Mouse (Mus musculus) embryonic facial prominence, embryonic 15.5 days (tissue): ENCODE data around the gene Scarb1. TPM values are rescaled to one million over a fixed set of nuclear protein-coding genes. Genes with fewer than 3 reads are reported as not detected.
A peak's percentile ranks its signal among the peaks of the same experiment; 100 is the strongest.

ENCODE experiments used
- ATAC-seq: fragments of 200-750 bp; cut with Nextera tagmentation; 2 replicates; pipeline ENCODE4 v1.8.0; 2017; ENCODE audit warnings: low read depth, moderate TSS enrichment; ENCODE audit not compliant: insufficient number of reproducible peaks, low FRiP score, low TSS enrichment
- H3K27ac ChIP-seq: fragments of 300-500 bp; sonication (generic); replicated peaks from 2 replicates; pipeline ENCODE4 v1.5.1; 2015; ENCODE audit warnings: mild to moderate bottlenecking, inconsistent platforms
- H3K27me3 ChIP-seq: fragments of 300-500 bp; sonication (generic); 2 replicates; pipeline ENCODE4 v1.6.1; 2015; ENCODE audit warnings: inconsistent platforms
- H3K36me3 ChIP-seq: fragments of 300-500 bp; sonication (generic); 2 replicates; pipeline ENCODE4 v1.6.1; 2015; ENCODE audit warnings: mild to moderate bottlenecking, inconsistent platforms
- H3K4me1 ChIP-seq: fragments of 300-500 bp; sonication (generic); 2 replicates; pipeline ENCODE4 v1.6.1; 2015; ENCODE audit warnings: inconsistent platforms
- H3K4me2 ChIP-seq: fragments of 300-500 bp; sonication (generic); replicated peaks from 2 replicates; pipeline ENCODE4 v1.6.1; 2015; ENCODE audit warnings: mild to moderate bottlenecking, inconsistent platforms
- H3K4me3 ChIP-seq: fragments of 300-500 bp; sonication (generic); replicated peaks from 2 replicates; pipeline ENCODE4 v1.5.1; 2015; ENCODE audit warnings: mild to moderate bottlenecking, inconsistent platforms
- H3K9ac ChIP-seq: fragments of 300-500 bp; sonication (generic); 2 replicates; pipeline ENCODE4 v1.6.1; 2015; ENCODE audit warnings: inconsistent platforms
- H3K9me3 ChIP-seq: fragments of 300-500 bp; sonication (generic); replicated peaks from 2 replicates; pipeline ENCODE4 v1.6.1; 2016; ENCODE audit warnings: inconsistent platforms
- WGBS: fragments of 180-500 bp; shearing (Covaris S2); methylation state at CpG from one replicate; pipeline ENCODE4 v1.1.7; 2015; 5-methylcytosine and 5-hydroxymethylcytosine counted together
- polyA plus RNA-seq: library from polyadenylated mRNA; unstranded; fragments of >200 nt; fragmentation: Nextera tagmentation; extraction: Ambion mirVana; gene quantifications from 2 replicates; pipeline ENCODE4 v1.2.1, GENCODE M21; 2015

Gene Scarb1
- polyA plus RNA-seq, 1 experiment from 2014 or later = 64.7 TPM

DNA sequence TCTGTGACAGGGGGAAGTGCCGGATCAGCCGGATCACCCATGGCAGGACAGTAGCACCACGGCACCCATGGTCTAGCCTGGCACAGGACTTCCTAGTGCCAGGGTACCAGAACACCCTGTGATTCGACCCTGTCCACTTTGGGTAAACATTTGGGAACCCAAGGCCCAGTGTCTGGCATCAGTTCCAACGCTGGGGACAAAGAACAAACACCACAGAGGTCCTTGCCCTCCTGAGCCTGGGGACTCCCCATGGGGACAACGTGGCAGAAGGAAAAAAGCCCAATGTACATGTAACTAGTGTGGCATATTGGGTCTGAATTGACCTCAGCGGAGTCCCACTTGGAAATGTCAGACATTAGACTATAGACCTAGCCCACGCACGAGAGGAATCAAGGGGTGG, 10.7 kb downstream of the Scarb1 start:
- no peaks in the 10 kb centered on the region for H3K36me3 ChIP-seq
- ATAC-seq = no peak
- no peak overlapping the region for H3K9ac ChIP-seq
- WGBS = 81% methylated on average over 9 of the region's 9 CpGs
- H3K27ac ChIP-seq = no peak overlapping the region
- no peaks in the 10 kb centered on the region for H3K9me3 ChIP-seq
- H3K4me2 ChIP-seq = no peak overlapping the region
- no peak overlapping the region for H3K4me3 ChIP-seq
- H3K27me3 ChIP-seq = no peaks in the 10 kb centered on the region
- H3K4me1 ChIP-seq = peaks cover 26% of the 10 kb centered on the region; the same call in 1 of the 2 replicates

DNA sequence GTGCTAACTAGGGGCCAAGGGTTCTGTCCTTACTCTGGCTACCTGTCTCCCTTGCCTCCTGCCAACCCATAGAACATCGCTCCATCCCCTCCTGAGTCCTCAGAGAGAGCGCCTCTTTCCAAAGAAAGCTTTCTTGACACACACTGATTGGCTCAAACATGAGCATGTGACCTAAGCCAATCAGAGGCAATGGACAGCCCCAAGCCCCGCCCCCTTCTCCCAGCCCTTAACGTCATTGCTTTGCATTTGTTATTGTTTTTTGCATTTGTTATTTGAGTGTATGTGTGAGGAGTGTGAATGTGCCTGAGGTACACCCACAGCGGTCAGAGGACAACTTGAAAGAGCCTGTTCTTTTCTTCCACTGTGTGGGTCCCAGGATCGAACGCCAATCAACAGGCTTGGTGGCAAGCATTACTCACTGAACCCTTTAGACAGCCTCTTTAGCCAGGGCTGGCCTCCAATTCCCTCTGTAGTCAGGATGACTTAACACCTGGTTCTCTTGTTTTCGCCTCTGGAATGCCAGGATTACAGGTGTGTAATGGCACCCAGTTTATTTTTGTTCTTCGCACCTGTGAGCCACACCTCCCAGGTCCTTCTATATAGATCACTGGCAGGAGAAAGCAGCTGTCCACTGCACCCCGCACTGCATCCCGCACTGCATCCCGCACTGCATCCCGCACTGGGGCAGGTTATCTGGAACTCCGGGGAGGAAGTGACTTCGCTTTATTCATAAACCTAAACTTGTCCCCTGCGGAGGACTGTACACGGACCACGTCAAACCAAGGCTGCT, 13.1 kb downstream of the Scarb1 start:
- no peak for ATAC-seq
- no peak overlapping the region for H3K9ac ChIP-seq
- no peak overlapping the region for H3K27ac ChIP-seq
- H3K4me3 ChIP-seq = peak overlapping the region; percentile 33
- H3K4me2 ChIP-seq = peak overlapping the region; percentile 41
- no peaks in the 10 kb centered on the region for H3K27me3 ChIP-seq
- 63% methylated on average over 18 of the region's 18 CpGs for WGBS
- H3K4me1 ChIP-seq = peaks cover 31% of the 10 kb centered on the region
- no peaks in the 10 kb centered on the region for H3K9me3 ChIP-seq
- H3K36me3 ChIP-seq = no peaks in the 10 kb centered on the region

DNA sequence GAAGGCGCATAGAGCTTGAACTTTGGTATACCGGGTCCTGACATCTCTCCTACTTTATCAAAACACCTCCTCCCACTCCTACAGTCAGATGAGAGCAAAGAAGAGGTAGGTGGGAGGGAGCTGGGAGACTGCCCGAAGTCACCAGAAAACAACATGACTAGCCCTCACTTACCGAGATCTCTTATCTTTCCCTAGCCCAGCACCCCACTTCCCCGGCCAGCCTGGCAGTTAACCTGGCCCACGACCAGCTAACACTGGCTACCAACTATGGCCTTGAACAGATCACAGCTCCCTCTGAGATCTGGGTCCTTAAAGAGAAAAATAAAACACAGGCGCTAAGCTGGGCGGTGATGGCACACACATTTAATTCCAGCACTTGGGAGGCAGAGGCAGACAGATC, 14.5 kb downstream of the Scarb1 start:
- WGBS = 87% methylated on average over 8 of the region's 8 CpGs
- no peak for ATAC-seq
- Histone ChIP-seq H3K4me3 (no peak overlapping the region), H3K4me1 (peaks cover 20% of the 10 kb centered on the region), H3K9ac (no peak overlapping the region), H3K4me2 (no peak overlapping the region), H3K27ac (no peak overlapping the region), H3K9me3 (no peaks in the 10 kb centered on the region), H3K36me3 (no peaks in the 10 kb centered on the region), H3K27me3 (no peaks in the 10 kb centered on the region)

DNA sequence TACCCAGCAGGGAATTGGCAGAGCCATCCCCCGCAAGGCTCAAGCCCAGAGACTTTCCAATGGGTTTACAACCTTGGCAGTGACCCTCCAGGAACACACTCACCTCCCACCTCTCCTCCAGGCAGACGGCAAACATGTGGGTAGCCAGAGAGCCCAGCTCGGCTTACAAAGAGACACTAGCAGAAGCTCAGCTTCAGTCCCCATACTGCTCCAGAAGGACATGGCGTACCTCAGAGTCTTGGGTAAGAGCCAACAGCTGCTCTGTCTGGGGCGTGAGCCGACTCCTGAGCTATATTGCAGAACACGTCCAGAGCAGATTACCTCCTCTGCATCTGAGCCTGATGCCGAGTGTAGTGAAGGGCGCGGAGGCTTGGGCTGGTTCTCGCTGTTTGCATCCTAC, 15.0 kb downstream of the Scarb1 start:
- H3K4me2 ChIP-seq = no peak overlapping the region
- no peak overlapping the region for H3K27ac ChIP-seq
- 66% methylated on average over 11 of the region's 11 CpGs for WGBS
- ATAC-seq = no peak
- no peaks in the 10 kb centered on the region for H3K27me3 ChIP-seq
- H3K9me3 ChIP-seq = no peaks in the 10 kb centered on the region
- H3K4me3 ChIP-seq = no peak overlapping the region
- no peak overlapping the region for H3K9ac ChIP-seq
- peaks cover 20% of the 10 kb centered on the region for H3K4me1 ChIP-seq
- no peaks in the 10 kb centered on the region for H3K36me3 ChIP-seq

DNA sequence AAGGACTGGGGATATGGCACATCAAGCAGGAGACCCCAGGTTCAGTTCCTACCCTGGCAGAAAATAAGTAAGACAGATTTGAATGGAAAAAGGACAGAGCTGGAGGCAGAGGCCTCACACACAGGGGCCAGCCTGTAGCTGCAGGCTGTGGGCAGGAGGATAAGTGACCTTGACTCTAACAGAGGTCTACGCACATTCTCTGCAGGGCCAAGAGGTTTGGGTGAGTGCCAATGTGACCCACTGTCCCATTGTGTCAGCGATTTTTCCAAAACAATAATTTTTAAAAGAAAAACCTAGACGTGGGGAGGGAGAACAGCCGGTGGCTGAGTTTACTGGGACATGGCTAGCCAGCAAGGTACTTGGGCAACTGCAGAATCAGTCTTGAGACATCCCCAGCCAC, 15.6 kb downstream of the Scarb1 start:
- H3K9ac ChIP-seq = no peak overlapping the region
- no peaks in the 10 kb centered on the region for H3K36me3 ChIP-seq
- no peaks in the 10 kb centered on the region for H3K9me3 ChIP-seq
- no peak overlapping the region for H3K27ac ChIP-seq
- WGBS = 86% methylated on average over 4 of the region's 4 CpGs
- H3K4me1 ChIP-seq = peaks cover 20% of the 10 kb centered on the region
- no peaks in the 10 kb centered on the region for H3K27me3 ChIP-seq
- H3K4me3 ChIP-seq = no peak overlapping the region
- no peak overlapping the region for H3K4me2 ChIP-seq
- no peak for ATAC-seq

DNA sequence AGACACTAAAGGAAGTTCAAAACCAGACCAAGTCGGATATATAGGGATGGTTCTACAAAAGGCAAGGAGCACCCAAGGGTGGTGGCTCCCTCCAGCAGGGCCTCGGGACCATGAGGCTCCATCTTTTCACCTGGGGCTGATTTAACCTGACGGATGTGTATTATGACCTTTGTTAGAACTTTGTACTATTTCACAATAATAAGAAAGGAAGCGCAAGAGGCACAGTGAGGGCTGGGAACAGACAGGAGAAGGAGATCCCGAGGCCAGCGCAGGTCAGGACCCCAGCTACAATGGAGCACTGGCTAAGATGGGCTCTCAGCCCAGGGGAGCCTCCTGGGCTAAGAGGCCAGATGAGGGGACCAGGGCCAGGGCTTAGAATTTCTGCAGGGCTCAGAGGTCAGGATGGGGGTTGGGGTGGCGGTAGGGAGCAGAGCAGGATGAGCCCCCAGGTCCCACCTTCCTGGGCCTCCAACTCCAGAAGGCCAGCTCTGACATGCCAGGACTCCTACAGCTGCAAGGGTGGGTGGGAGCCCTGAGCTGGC, 16.9 kb downstream of the Scarb1 start:
- Histone ChIP-seq H3K4me2 (no peak overlapping the region), H3K9ac (no peak overlapping the region), H3K9me3 (no peaks in the 10 kb centered on the region), H3K27me3 (no peaks in the 10 kb centered on the region), H3K27ac (no peak overlapping the region), H3K4me1 (peaks cover 27% of the 10 kb centered on the region), H3K4me3 (no peak overlapping the region), H3K36me3 (no peaks in the 10 kb centered on the region)
- 77% methylated on average over 7 of the region's 7 CpGs for WGBS
- no peak for ATAC-seq

DNA sequence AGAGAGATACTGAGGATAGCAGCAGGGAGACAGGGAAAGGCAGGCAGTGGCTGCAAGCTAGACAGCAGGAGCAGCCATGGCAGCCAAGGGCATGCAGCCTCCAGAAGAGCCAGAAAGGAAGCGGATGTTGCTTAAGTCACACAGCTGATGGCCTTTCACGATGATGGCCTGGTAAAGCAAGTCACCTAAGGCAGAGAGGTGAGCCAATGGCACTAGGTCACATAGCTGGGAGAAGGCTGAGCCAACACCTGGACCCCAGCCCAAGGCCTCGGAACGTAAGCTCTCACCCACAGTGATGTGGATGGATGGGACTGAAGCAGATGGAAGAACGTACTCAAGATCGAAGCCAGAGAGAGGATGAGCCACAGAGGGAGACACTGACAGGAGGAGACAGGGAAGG, 17.8 kb downstream of the Scarb1 start:
- Histone ChIP-seq H3K4me1 (peaks cover 30% of the 10 kb centered on the region), H3K4me3 (no peak overlapping the region), H3K9me3 (no peaks in the 10 kb centered on the region), H3K27ac (no peak overlapping the region), H3K36me3 (no peaks in the 10 kb centered on the region), H3K27me3 (no peaks in the 10 kb centered on the region), H3K4me2 (no peak overlapping the region), H3K9ac (no peak overlapping the region)
- 81% methylated on average over 6 of the region's 6 CpGs for WGBS
- no peak for ATAC-seq

DNA sequence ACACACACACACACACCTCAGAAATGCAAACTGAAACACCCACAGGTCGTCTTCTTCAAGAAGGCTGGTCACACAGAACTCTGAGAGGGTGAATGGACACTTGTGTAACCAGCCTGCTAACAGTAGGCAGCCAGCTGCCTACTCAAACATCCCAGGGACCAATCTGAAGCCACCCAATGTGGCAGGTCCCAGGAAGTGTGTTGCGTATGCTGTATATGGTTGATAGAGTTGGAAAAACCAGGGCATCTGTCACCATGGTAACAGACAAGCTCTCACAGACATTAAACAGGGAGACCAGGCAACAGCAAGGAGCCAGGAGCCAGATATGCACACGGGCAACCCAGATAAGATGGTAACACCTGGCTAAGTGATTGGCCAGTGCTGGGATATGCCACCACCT, 19.1 kb downstream of the Scarb1 start:
- Histone ChIP-seq H3K27ac (no peak overlapping the region), H3K36me3 (no peaks in the 10 kb centered on the region), H3K27me3 (no peaks in the 10 kb centered on the region), H3K9me3 (no peaks in the 10 kb centered on the region), H3K4me2 (no peak overlapping the region), H3K4me3 (no peak overlapping the region), H3K9ac (no peak overlapping the region), H3K4me1 (peaks cover 23% of the 10 kb centered on the region)
- ATAC-seq = no peak
- 79% methylated on average over 3 of the region's 3 CpGs for WGBS

DNA sequence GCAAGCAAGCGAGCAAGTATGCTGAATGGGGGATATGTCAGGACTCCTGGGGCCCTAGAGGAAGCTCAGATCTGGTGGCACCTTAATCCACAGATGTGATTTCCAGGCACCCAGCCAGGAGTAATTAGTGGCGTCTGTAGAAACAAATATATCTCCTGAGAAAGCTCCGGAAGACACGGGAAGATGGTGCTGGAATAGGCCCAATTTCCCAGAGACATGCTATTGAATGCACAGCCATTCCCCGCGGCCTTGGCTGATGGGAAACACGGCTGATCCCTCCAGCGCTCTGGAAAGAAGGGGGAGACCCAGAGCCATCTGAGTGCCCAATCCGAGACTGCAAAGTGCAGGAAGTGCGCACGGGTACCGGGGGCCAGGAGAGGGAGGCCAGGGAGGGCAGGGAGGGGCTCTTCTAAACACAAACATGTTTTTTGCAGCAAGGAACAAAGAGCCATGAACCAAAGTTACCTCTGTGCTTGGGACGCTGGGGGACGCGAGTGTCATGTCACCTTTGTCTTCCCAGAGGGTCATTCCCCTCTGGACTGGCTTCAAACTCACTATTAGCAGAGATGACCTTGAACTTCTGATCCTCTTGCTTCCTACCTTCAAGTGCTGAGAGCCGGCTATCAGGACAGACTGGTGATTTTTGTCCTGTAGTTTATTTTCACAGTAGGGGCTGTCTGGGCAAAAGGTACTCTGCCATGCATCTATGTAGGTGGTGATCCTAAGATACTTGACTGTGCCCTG, 21.7 kb downstream of the Scarb1 start:
- no peaks in the 10 kb centered on the region for H3K27me3 ChIP-seq
- WGBS = 51% methylated on average over 16 of the region's 16 CpGs
- no peak overlapping the region for H3K4me2 ChIP-seq
- no peak overlapping the region for H3K9ac ChIP-seq
- no peaks in the 10 kb centered on the region for H3K9me3 ChIP-seq
- no peak overlapping the region for H3K4me3 ChIP-seq
- no peaks in the 10 kb centered on the region for H3K36me3 ChIP-seq
- peak; percentile 55; the same call in 1 of the 2 replicates for ATAC-seq
- peak overlapping the region; percentile 55; the same call in 1 of the 2 replicates for H3K27ac ChIP-seq
- H3K4me1 ChIP-seq = peaks cover 16% of the 10 kb centered on the region

DNA sequence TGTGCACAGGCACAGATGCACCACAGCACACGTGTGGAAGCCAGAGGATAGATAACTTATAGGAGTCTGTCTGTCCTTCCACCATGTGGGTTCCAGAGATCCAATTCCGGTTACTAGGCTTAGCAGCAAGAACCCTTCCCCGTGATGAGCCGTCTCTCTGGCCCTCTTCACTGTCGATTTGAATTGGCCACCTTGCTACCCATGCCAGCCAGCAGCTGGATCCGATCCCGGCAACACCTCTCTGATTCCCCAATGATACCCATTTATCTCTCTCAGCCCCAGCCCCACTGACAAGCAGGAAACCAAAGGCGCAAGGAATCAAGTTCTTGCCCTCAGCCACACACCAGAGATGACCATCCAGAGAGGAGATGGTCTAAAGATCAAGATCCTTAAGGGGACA, 22.9 kb downstream of the Scarb1 start:
- Histone ChIP-seq H3K36me3 (no peaks in the 10 kb centered on the region), H3K4me1 (peaks cover 27% of the 10 kb centered on the region), H3K4me3 (no peak overlapping the region), H3K27ac (no peak overlapping the region), H3K4me2 (no peak overlapping the region), H3K9ac (no peak overlapping the region), H3K27me3 (no peaks in the 10 kb centered on the region), H3K9me3 (no peaks in the 10 kb centered on the region)
- WGBS = 89% methylated on average over 8 of the region's 8 CpGs
- no peak for ATAC-seq

DNA sequence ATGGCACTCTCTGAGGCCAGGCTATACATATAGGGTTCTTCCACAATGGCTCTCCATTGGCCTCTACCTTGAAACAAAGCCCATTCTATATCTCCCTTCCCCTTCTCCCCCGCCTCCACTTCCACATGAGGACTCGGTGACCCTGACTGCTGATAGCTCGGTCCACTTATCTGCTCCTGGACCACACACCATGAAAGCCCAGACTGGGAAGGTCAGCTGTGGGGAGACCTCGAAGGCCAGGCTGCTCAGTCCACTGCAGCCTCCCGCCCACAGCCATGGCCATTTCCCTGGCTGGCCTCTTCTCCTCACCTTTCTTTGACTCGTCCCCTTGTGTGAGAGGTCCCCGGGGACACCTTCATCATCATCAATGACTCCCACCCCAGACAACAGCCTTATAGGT, 23.6 kb downstream of the Scarb1 start:
- Histone ChIP-seq H3K27ac (no peak overlapping the region), H3K9me3 (no peaks in the 10 kb centered on the region), H3K9ac (no peak overlapping the region), H3K4me2 (no peak overlapping the region), H3K4me1 (peaks cover 33% of the 10 kb centered on the region), H3K4me3 (no peak overlapping the region), H3K36me3 (no peaks in the 10 kb centered on the region), H3K27me3 (no peaks in the 10 kb centered on the region)
- WGBS = 83% methylated on average over 7 of the region's 7 CpGs
- no peak for ATAC-seq
